Mouse (Mus musculus) liver, embryonic 16.5 days (tissue): ENCODE data around the gene Sesn2. TPM values are rescaled to one million over a fixed set of nuclear protein-coding genes. Genes with fewer than 3 reads are reported as not detected.
"Not testable (repeated sequence)": the region's sequence is repeated elsewhere in the genome, so short reads cannot be mapped to it uniquely, and the experiment has no call there.

ENCODE experiments used
- ATAC-seq: fragments of 200-750 bp; cut with Nextera tagmentation; 2 replicates; pipeline ENCODE4 v1.8.0; 2017; ENCODE audit warnings: low read depth, mild to moderate bottlenecking, moderate number of reproducible peaks, moderate library complexity
- H3K27ac ChIP-seq: fragments of 300-500 bp; sonication (generic); 2 replicates; pipeline ENCODE4 v1.5.1; 2014; ENCODE audit warnings: mild to moderate bottlenecking, low read length
- H3K27me3 ChIP-seq: fragments of 300-500 bp; sonication (generic); 2 replicates; pipeline ENCODE4 v1.6.1; 2014; ENCODE audit warnings: low read depth, low read length, mixed read lengths; ENCODE audit not compliant: control insufficient read depth, insufficient read depth
- H3K36me3 ChIP-seq: fragments of 300-500 bp; sonication (generic); 2 replicates; pipeline ENCODE4 v1.6.1; 2014; ENCODE audit warnings: mild to moderate bottlenecking; ENCODE audit not compliant: control insufficient read depth, insufficient read depth
- H3K4me1 ChIP-seq: fragments of 300-500 bp; sonication (generic); 2 replicates; pipeline ENCODE4 v1.6.1; 2014; ENCODE audit warnings: low read depth, low read length, mixed read lengths; ENCODE audit not compliant: control insufficient read depth
- H3K4me2 ChIP-seq: fragments of 300-500 bp; sonication (generic); 2 replicates; pipeline ENCODE4 v1.6.1; 2014; ENCODE audit warnings: low read depth, low read length, mixed read lengths
- H3K4me3 ChIP-seq: fragments of 300-500 bp; sonication (generic); 2 replicates; pipeline ENCODE4 v1.5.1; 2014; ENCODE audit warnings: low read depth, mild to moderate bottlenecking, low read length
- H3K9ac ChIP-seq: fragments of 300-500 bp; sonication (generic); 2 replicates; pipeline ENCODE4 v1.6.1; 2014; ENCODE audit warnings: low read depth, low read length
- H3K9me3 ChIP-seq: fragments of 300-500 bp; sonication (generic); replicated peaks from 2 replicates; pipeline ENCODE4 v1.6.1; 2016; ENCODE audit warnings: low read length; ENCODE audit not compliant: control insufficient read depth
- WGBS: fragments of 180-500 bp; shearing (Covaris S2); extraction: QIAGEN DNeasy Blood & Tissue Kit; methylation state at CpG from one replicate; pipeline ENCODE4 v1.1.7; 2014; ENCODE audit not compliant: insufficient replicate concordance; 5-methylcytosine and 5-hydroxymethylcytosine counted together
- polyA plus RNA-seq: library from polyadenylated mRNA; unstranded; fragments of >200 nt; fragmentation: Nextera tagmentation; extraction: Ambion mirVana; gene quantifications from 2 replicates; pipeline ENCODE4 v1.2.1, GENCODE M21; 2015

Gene Sesn2
- polyA plus RNA-seq, 1 experiment from 2014 or later: 7.9 TPM

- no peak for ATAC-seq
- Histone ChIP-seq H3K27me3 (no peaks in the 10 kb centered on the region), H3K9ac (no peak overlapping the region), H3K4me1 (peaks cover 6% of the 10 kb centered on the region), H3K36me3 (peaks cover 3% of the 10 kb centered on the region; the same call in 1 of the 2 replicates), H3K9me3 (no peaks in the 10 kb centered on the region), H3K27ac (no peak overlapping the region), H3K4me3 (no peak overlapping the region), H3K4me2 (no peak overlapping the region)
- WGBS: 69% methylated on average over 8 of the region's 8 CpGs
Measured at GRCm38 (mm10) chr4:132491057-132491456, 19.2 kb downstream of the Sesn2 start.

- Histone ChIP-seq H3K27me3 (no peaks in the 10 kb centered on the region), H3K4me1 (peaks cover 6% of the 10 kb centered on the region), H3K9ac (no peak overlapping the region), H3K27ac (no peak overlapping the region), H3K4me2 (no peak overlapping the region), H3K36me3 (no peaks in the 10 kb centered on the region; the same call in 1 of the 2 replicates), H3K9me3 (no peaks in the 10 kb centered on the region), H3K4me3 (no peak overlapping the region)
- no peak for ATAC-seq
- 63% methylated on average over 15 of the region's 15 CpGs for WGBS
Measured at GRCm38 (mm10) chr4:132490273-132491010, 19.9 kb downstream of the Sesn2 start.

- no peaks in the 10 kb centered on the region; the same call in 1 of the 2 replicates for H3K36me3 ChIP-seq
- H3K27ac ChIP-seq: no peak overlapping the region
- H3K9me3 ChIP-seq: no peaks in the 10 kb centered on the region
- H3K27me3 ChIP-seq: no peaks in the 10 kb centered on the region
- H3K4me2 ChIP-seq: no peak overlapping the region
- no peak overlapping the region for H3K4me3 ChIP-seq
- peaks cover 6% of the 10 kb centered on the region for H3K4me1 ChIP-seq
- no peak for ATAC-seq
- H3K9ac ChIP-seq: no peak overlapping the region
- 71% methylated on average over 6 of the region's 6 CpGs for WGBS
Measured at GRCm38 (mm10) chr4:132488976-132489375, 21.3 kb downstream of the Sesn2 start.

DNA sequence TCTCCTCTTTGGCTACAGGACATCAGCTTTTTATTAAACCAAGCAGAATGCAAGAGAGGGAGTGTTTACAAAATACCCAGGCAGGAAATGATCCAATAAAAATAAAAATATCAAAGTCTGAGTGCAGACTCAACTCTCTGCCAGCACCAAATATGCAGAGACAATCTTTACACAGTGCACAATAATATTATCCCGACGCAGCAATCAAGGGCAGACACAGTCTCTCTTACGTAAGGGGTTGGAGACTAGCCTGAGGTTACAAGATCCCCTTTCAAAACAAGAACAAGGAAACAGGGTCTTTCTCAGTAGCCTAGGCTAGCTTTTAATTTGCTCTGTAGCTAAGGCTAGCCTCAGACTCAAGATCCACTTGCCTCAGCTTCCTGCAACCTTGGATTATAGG lies 21.8 kb downstream of the Sesn2 start:
- no peaks in the 10 kb centered on the region; the same call in 1 of the 2 replicates for H3K36me3 ChIP-seq
- H3K4me3 ChIP-seq: no peak overlapping the region
- H3K9me3 ChIP-seq: no peaks in the 10 kb centered on the region
- H3K4me2 ChIP-seq: no peak overlapping the region
- no peak overlapping the region for H3K27ac ChIP-seq
- ATAC-seq: no peak
- 67% methylated on average over 3 of the region's 3 CpGs for WGBS
- H3K9ac ChIP-seq: no peak overlapping the region
- no peaks in the 10 kb centered on the region for H3K27me3 ChIP-seq
- peaks cover 6% of the 10 kb centered on the region for H3K4me1 ChIP-seq

DNA sequence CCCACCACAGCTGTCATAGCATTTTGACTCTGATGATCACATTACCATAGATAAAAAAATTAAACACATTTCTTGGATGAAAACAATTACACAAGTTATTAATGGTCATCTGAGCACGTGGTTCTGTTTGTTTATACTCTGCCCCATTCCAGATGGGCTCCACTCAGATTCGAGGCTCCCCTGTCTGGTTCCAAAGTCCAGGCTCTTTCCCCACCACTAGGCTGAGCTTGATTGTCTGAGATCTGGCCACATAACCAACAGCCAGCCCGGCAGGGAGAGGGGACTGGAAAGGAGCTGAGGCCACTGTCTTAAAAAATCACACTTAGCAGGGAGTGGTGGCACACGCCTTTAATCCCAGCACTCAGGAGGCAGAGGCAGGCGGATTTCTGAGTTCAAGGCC lies 25.5 kb downstream of the Sesn2 start:
- no peaks in the 10 kb centered on the region for H3K27me3 ChIP-seq
- H3K4me3 ChIP-seq: no peak overlapping the region
- H3K27ac ChIP-seq: no peak overlapping the region
- 50% methylated on average over 5 of the region's 5 CpGs for WGBS
- peak; percentile 55; the same call in 1 of the 2 replicates for ATAC-seq
- H3K36me3 ChIP-seq: no peaks in the 10 kb centered on the region
- H3K4me2 ChIP-seq: no peak overlapping the region
- no peaks in the 10 kb centered on the region for H3K9me3 ChIP-seq
- peaks cover 2% of the 10 kb centered on the region; the same call in 1 of the 2 replicates for H3K4me1 ChIP-seq
- H3K9ac ChIP-seq: no peak overlapping the region

- Histone ChIP-seq H3K27ac (no peak overlapping the region), H3K4me2 (no peak overlapping the region)
- 60% methylated on average over 4 of the region's 4 CpGs for WGBS
Measured at GRCm38 (mm10) chr4:132484231-132484630, 26.1 kb downstream of the Sesn2 start.

GRCm38 (mm10) chr4:132482956-132483608 lies 27.2 kb downstream of the Sesn2 start:
- Histone ChIP-seq H3K27ac (peak overlapping the region; percentile 56), H3K9ac (no peak overlapping the region), H3K4me2 (no peak overlapping the region), H3K36me3 (no peaks in the 10 kb centered on the region), H3K9me3 (no peaks in the 10 kb centered on the region), H3K4me1 (peaks cover 2% of the 10 kb centered on the region; the same call in 1 of the 2 replicates), H3K4me3 (no peak overlapping the region), H3K27me3 (no peaks in the 10 kb centered on the region)
- ATAC-seq: peak; percentile 61
- WGBS: 61% methylated on average over 13 of the region's 13 CpGs

More at GRCm38 (mm10) chr4:132484231-132484630, 26.1 kb downstream of the Sesn2 start:
- Histone ChIP-seq H3K4me3 (no peak overlapping the region), H3K9ac (no peak overlapping the region), H3K36me3 (no peaks in the 10 kb centered on the region), H3K9me3 (no peaks in the 10 kb centered on the region), H3K4me1 (peaks cover 2% of the 10 kb centered on the region; the same call in 1 of the 2 replicates), H3K27me3 (no peaks in the 10 kb centered on the region)
- no peak for ATAC-seq

- H3K9me3 ChIP-seq, H3K27me3 ChIP-seq, H3K4me3 ChIP-seq, ATAC-seq, H3K36me3 ChIP-seq, H3K9ac ChIP-seq, H3K27ac ChIP-seq, H3K4me1 ChIP-seq, H3K4me2 ChIP-seq: not testable (repeated sequence)
- 60% methylated on average over 3 of the region's 3 CpGs for WGBS
Measured at GRCm38 (mm10) chr4:132482104-132482503, 28.2 kb downstream of the Sesn2 start.

DNA sequence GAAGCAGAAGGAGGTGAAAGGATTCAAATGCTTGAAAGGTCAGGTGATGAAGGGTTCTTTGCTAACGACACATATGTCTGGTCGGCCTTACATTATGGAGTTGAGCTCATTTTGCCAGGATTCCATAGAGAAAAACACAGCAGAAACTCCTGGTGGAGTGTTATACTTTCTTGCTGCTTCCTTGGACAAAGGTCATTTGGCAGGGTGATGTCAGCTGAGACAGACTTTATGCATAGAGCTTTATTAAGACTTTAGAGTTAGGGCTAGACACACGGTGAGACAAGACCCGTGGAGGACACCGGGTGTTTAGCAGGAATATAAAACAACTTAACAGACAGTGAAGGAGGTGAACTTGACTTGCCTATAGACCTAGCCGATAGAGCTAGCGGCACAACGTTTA lies 32.5 kb downstream of the Sesn2 start:
- H3K4me3 ChIP-seq: no peak overlapping the region
- peaks cover 9% of the 10 kb centered on the region for H3K4me1 ChIP-seq
- ATAC-seq: no peak
- no peak overlapping the region for H3K9ac ChIP-seq
- no peak overlapping the region for H3K27ac ChIP-seq
- H3K36me3 ChIP-seq: no peaks in the 10 kb centered on the region
- 80% methylated on average over 8 of the region's 8 CpGs for WGBS
- H3K27me3 ChIP-seq: no peaks in the 10 kb centered on the region
- no peak overlapping the region for H3K4me2 ChIP-seq
- H3K9me3 ChIP-seq: no peaks in the 10 kb centered on the region
